Mouse (Mus musculus) lung, postnatal 0 days (tissue): ENCODE results near the gene Susd4.

ENCODE experiments used
- CTCF ChIP-seq: IDR thresholded peaks from 2 replicates; pipeline ENCODE4 v1.5.1; 2016; ENCODE audit warnings: antibody characterized with exemption, mild to moderate bottlenecking
- EP300 ChIP-seq: IDR thresholded peaks from 2 replicates; pipeline ENCODE4 v1.6.1; 2016; ENCODE audit warnings: antibody characterized with exemption, mild to moderate bottlenecking, control low read depth

- TF ChIP-seq EP300 (no peak), CTCF (no peak)
These were observed 50.3 kb downstream of the Susd4 start for GRCm38 (mm10) chr1:182813991-182814390.
